7 mouse cellular contexts compared by ENCODE assay signal in the genomic region with DNA sequence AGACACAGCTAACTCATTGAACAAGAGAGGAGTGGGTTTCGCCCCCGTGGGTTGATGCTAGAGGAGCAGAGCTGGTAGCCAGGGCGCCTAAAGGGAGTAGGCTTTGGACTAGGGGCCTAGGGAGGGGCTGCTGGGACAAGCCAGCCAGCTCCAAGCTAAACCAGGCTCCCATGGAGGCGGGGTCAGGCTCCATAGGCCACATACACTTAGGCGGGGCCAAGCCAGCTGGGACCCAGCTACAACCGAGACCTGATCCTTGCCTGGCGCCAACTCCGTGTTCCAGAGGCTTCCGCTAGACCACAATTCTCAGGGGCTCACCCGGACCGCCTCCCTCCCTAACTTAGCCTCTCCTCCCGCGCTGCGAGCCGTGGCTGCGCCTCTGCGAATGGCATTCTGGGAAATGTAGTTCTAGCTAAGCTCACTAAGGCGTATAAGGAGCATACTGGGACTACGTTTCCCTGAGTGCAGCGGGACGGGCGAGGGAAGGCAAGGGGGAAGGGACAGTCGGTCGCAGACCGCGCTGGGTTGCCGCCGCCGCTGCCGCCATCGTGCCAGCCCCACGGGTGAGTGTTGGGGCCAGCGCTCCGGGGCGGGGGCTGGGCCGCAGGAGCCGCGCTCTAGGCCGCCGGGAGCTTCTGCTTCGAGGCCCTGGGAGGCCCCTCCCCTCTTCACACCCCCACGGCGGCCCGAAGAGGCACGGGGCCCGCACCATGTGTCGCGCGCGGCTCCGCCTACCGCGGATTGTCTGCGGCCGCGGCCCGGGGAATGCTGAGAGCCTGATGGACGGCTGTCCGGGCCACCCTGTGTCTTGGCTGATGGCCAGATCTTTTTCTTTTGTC. TPM values are rescaled to one million over a fixed set of nuclear protein-coding genes. Genes with fewer than 3 reads are reported as not detected.
DNase-seq lines count a peak whose midpoint lies in the region; ATAC-seq and TF ChIP-seq lines count a peak whose summit lies in the region.

A gene (plus strand): TSS at position 438 of the 839 bp plus-strand sequence.

- no peak; the same call in 1 of the 2 replicates for TF ChIP-seq CTCF in intestine, postnatal 0 days (IDR thresholded peaks at IDR 0.05; ENCODE audit: low read depth)
- TF ChIP-seq CTCF in small intestine, adult 2 months (IDR thresholded peaks at IDR 0.05; ENCODE audit: extremely low read depth, insufficient read length, insufficient replicate concordance, low read depth, low read length) = no peak

- peak within 1 kb of the TSS; percentile 99 for H3K27ac ChIP-seq in embryonic facial prominence, embryonic 10.5 days (replicated peaks)
- H3K27ac ChIP-seq in intestine, postnatal 0 days (ENCODE audit: low read depth, low read length) = peak within 1 kb of the TSS; percentile 77
- H3K27ac ChIP-seq in midbrain, embryonic 12.5 days (replicated peaks) = peak within 1 kb of the TSS; percentile 88
- H3K27ac ChIP-seq in small intestine, adult 2 months (ENCODE audit: insufficient read depth, low read depth, low read length) = peak within 1 kb of the TSS; percentile 90

- peak within 1 kb of the TSS; percentile 73 for H3K9ac ChIP-seq in intestine, postnatal 0 days (ENCODE audit: low read depth, low read length)
- peak within 1 kb of the TSS; percentile 90 for H3K9ac ChIP-seq in midbrain, embryonic 12.5 days (replicated peaks)

- H3K4me3 ChIP-seq in embryonic facial prominence, embryonic 10.5 days = peak within 1 kb of the TSS; percentile 99
- peak within 1 kb of the TSS; percentile 89 for H3K4me3 ChIP-seq in intestine, postnatal 0 days (ENCODE audit: low read depth, low read length)
- peak within 1 kb of the TSS; percentile 82 for H3K4me3 ChIP-seq in midbrain, embryonic 12.5 days
- peak within 1 kb of the TSS; percentile 81 for H3K4me3 ChIP-seq in small intestine, adult 2 months (ENCODE audit: low read depth, low read length)

- under 1% methylated on average over 59 of the region's 59 CpGs for WGBS in embryonic facial prominence, embryonic 10.5 days
- under 1% methylated on average over 53 of the region's 59 CpGs for WGBS in intestine, postnatal 0 days
- under 1% methylated on average over 54 of the region's 59 CpGs for WGBS in midbrain, embryonic 12.5 days
- WGBS in small intestine, adult 2 months = under 1% methylated on average over 58 of the region's 59 CpGs

- intact Hi-C loops in left cerebral cortex, postnatal 4 days (cut with DNase I) = no loop called here

- peak within 1 kb of the TSS; percentile 86 for H3K4me2 ChIP-seq in intestine, postnatal 0 days (replicated peaks; ENCODE audit: low read depth)
- peak within 1 kb of the TSS; percentile 85 for H3K4me2 ChIP-seq in midbrain, embryonic 12.5 days (replicated peaks)

- peak; percentile 49; the same call in 1 of the 2 replicates for TF ChIP-seq POLR2A in small intestine, adult 2 months (IDR thresholded peaks at IDR 0.05; ENCODE audit: low read depth, low read length)

- H3K4me1 ChIP-seq in embryonic facial prominence, embryonic 10.5 days = peaks cover 71% of the 10 kb centered on the region
- peaks cover 10% of the 10 kb centered on the region for H3K4me1 ChIP-seq in intestine, postnatal 0 days (replicated peaks; ENCODE audit: control insufficient read depth, insufficient read depth, low read length)
- peaks cover 69% of the 10 kb centered on the region for H3K4me1 ChIP-seq in midbrain, embryonic 12.5 days
- peaks cover 16% of the 10 kb centered on the region for H3K4me1 ChIP-seq in small intestine, adult 2 months (ENCODE audit: control insufficient read depth, insufficient read depth, insufficient read length, low read length)

- no peaks in the 10 kb centered on the region for H3K27me3 ChIP-seq in embryonic facial prominence, embryonic 10.5 days (replicated peaks; ENCODE audit: low read depth, poor library complexity, severe bottlenecking)
- H3K27me3 ChIP-seq in intestine, postnatal 0 days (replicated peaks; ENCODE audit: control insufficient read depth, insufficient read depth, low read length) = no peaks in the 10 kb centered on the region
- H3K27me3 ChIP-seq in midbrain, embryonic 12.5 days = no peaks in the 10 kb centered on the region
- no peaks in the 10 kb centered on the region for H3K27me3 ChIP-seq in small intestine, adult 2 months (ENCODE audit: control insufficient read depth, insufficient read depth, low read length)

- ATAC-seq in intestine, postnatal 0 days = peak; percentile 98
- peak; percentile 97 for ATAC-seq in midbrain, embryonic 12.5 days (ENCODE audit: low FRiP score, low read depth)

- DNase-seq in adrenal gland, postnatal 10 days = peak; percentile 95
- peak; percentile 98 for DNase-seq in embryonic facial prominence, embryonic 10.5 days (ENCODE audit: low spot score)
- DNase-seq in gonadal fat pad, adult 2 months (ENCODE audit: low read depth) = peak; percentile 86
- DNase-seq in left cerebral cortex, postnatal 4 days = peak; percentile 97

- H3K36me3 ChIP-seq in embryonic facial prominence, embryonic 10.5 days (replicated peaks) = peaks cover 51% of the 10 kb centered on the region
- H3K36me3 ChIP-seq in intestine, postnatal 0 days (ENCODE audit: control insufficient read depth, insufficient read depth) = no peaks in the 10 kb centered on the region; the same call in 1 of the 2 replicates
- H3K36me3 ChIP-seq in midbrain, embryonic 12.5 days = peaks cover 13% of the 10 kb centered on the region
- no peaks in the 10 kb centered on the region for H3K36me3 ChIP-seq in small intestine, adult 2 months (ENCODE audit: control insufficient read depth, insufficient read depth, low read length)

- H3K9me3 ChIP-seq in embryonic facial prominence, embryonic 10.5 days = no peaks in the 10 kb centered on the region
- no peaks in the 10 kb centered on the region for H3K9me3 ChIP-seq in intestine, postnatal 0 days (ENCODE audit: control insufficient read depth)
- H3K9me3 ChIP-seq in midbrain, embryonic 12.5 days = no peaks in the 10 kb centered on the region

RNA-seq across cellular contexts. Expression of the gene that starts here (rescaled TPM):
- total RNA-seq in adrenal gland, postnatal 10 days (2021) = 10 to 100 TPM; 39.1 to 40.1 TPM
- polyA plus RNA-seq in embryonic facial prominence, embryonic 10.5 days (2016; fragmentation: Nextera tagmentation; extraction: Ambion mirVana) = 394 and 398 TPM in 2 replicates
- polyA plus RNA-seq in gonadal fat pad, adult 2 months (2012; rRNA removed) = 23.5 and 25.7 TPM in 2 replicates
- 87.7 and 97.3 TPM in 2 replicates for polyA plus RNA-seq in intestine, postnatal 0 days (2015; fragmentation: Nextera tagmentation; extraction: Ambion mirVana)
- 10 to 100 TPM; 35.2 to 48.7 TPM for total RNA-seq in left cerebral cortex, postnatal 4 days (2021)
- 280 and 286 TPM in 2 replicates for polyA plus RNA-seq in midbrain, embryonic 12.5 days (2016; fragmentation: Nextera tagmentation; extraction: Ambion mirVana)
- polyA plus RNA-seq in small intestine, adult 2 months (2012; rRNA removed) = 11.5 and 15.3 TPM in 2 replicates

Comparison
In these comparisons a context has a peak if more than half of its experiments do, and no peak if none do; other contexts are left out.
1. Peak in every context shown above with its lines: DNase-seq, ATAC-seq, H3K4me3 ChIP-seq and H3K27ac ChIP-seq.